Comparison of ENCODE assay signal across 8 mouse cellular contexts in genomic region chr13:14670342-14670741, GRCm38 (mm10). TPM values are rescaled to one million over a fixed set of nuclear protein-coding genes. Genes with fewer than 3 reads are reported as not detected.
DNase-seq lines count a peak whose midpoint lies in the region; ATAC-seq lines count a peak whose summit lies in the region.

No protein-coding gene starts in this region.

- H3K4me3 ChIP-seq in forebrain, embryonic 15.5 days: no peak overlapping the region

- peak; percentile 23 for DNase-seq in left cerebral cortex, adult 11 months (ENCODE audit: low spot score)
- no peak for DNase-seq in left cerebral cortex, adult 8-10 months (ENCODE audit: low spot score in 2 of 2)
- DNase-seq in brain, adult 2 months (ENCODE audit: low read depth, low spot score): peak; percentile 73
- peak; percentile 7 for DNase-seq in lung, postnatal 14 days
- no peak for DNase-seq in testis, postnatal 10 days (ENCODE audit: low spot score)
- no peak for DNase-seq in T-cell, adult 2 months (ENCODE audit: low spot score)

- WGBS in forebrain, embryonic 15.5 days: 17% methylated on average over 2 of the region's 2 CpGs

- no peak overlapping the region for H3K9ac ChIP-seq in forebrain, embryonic 15.5 days (replicated peaks)

- no peaks in the 10 kb centered on the region for H3K9me3 ChIP-seq in forebrain, embryonic 15.5 days

- H3K27me3 ChIP-seq in forebrain, embryonic 15.5 days: no peaks in the 10 kb centered on the region

- H3K36me3 ChIP-seq in forebrain, embryonic 15.5 days: no peaks in the 10 kb centered on the region

- no peaks in the 10 kb centered on the region for H3K4me1 ChIP-seq in forebrain, embryonic 15.5 days

- no peak overlapping the region for H3K4me2 ChIP-seq in forebrain, embryonic 15.5 days (replicated peaks)

- peak; percentile 55; the same call in 1 of the 2 replicates for ATAC-seq in forebrain, embryonic 15.5 days (replicated peaks)
- no peak for ATAC-seq in activated CD4-positive, CD25-positive, alpha-beta regulatory T cell, adult 4 months

- H3K27ac ChIP-seq in forebrain, embryonic 15.5 days (replicated peaks): no peak overlapping the region

RNA-seq across cellular contexts. Expression of gene AW209491, which starts 40.4 kb away (rescaled TPM):
- 10 to 100 TPM; 23.1 to 26.6 (median 24.7) TPM for total RNA-seq in left cerebral cortex, adult 8-10 months (2022)
- 38.8 and 44.0 TPM in 2 replicates for polyA plus RNA-seq in forebrain, embryonic 15.5 days (2015; fragmentation: Nextera tagmentation; extraction: Ambion mirVana)
- 10 to 100 TPM; 20.1 to 21.0 TPM for polyA plus RNA-seq in activated CD4-positive, CD25-positive, alpha-beta regulatory T cell, adult 4 months (2017; shearing (Covaris generic))

RNA-seq across cellular contexts. Expression of gene Psma2, which starts 57.3 kb away (rescaled TPM):
- 10 to 100 TPM; 58.9 to 67.1 (median 64.5) TPM for total RNA-seq in left cerebral cortex, adult 8-10 months (2022)
- polyA plus RNA-seq in forebrain, embryonic 15.5 days (2015; fragmentation: Nextera tagmentation; extraction: Ambion mirVana): 173 and 187 TPM in 2 replicates
- 100 to 1,000 TPM; 199 to 204 TPM for polyA plus RNA-seq in activated CD4-positive, CD25-positive, alpha-beta regulatory T cell, adult 4 months (2017; shearing (Covaris generic))

RNA-seq across cellular contexts. Expression of gene Mrpl32, which starts 57.4 kb away (rescaled TPM):
- total RNA-seq in left cerebral cortex, adult 8-10 months (2022): 10 to 100 TPM; 24.0 to 29.4 (median 26.8) TPM
- polyA plus RNA-seq in forebrain, embryonic 15.5 days (2015; fragmentation: Nextera tagmentation; extraction: Ambion mirVana): 114 TPM in 2 replicates
- polyA plus RNA-seq in activated CD4-positive, CD25-positive, alpha-beta regulatory T cell, adult 4 months (2017; shearing (Covaris generic)): 100 to 1,000 TPM; 125 to 136 TPM

Comparison
In these comparisons a context has a peak if more than half of its experiments do, and no peak if none do; other contexts are left out.
1. DNase-seq: peak in left cerebral cortex, adult 11 months (single experiment), brain, adult 2 months (single experiment) and lung, postnatal 14 days (single experiment); none in left cerebral cortex, adult 8-10 months (0 of 2), testis, postnatal 10 days (single experiment) and T-cell, adult 2 months (single experiment).